Mouse (Mus musculus): Measurements from ENCODE around the gene Pfdn6. TPM values are rescaled to one million over a fixed set of nuclear protein-coding genes. Genes with fewer than 3 reads are reported as not detected.
"Not testable (repeated sequence)": the region's sequence is repeated elsewhere in the genome, so short reads cannot be mapped to it uniquely, and the experiment has no call there.

Pfdn6 gene
- 63.5 and 71.6 TPM in 2 replicates for total RNA-seq (2017)

- peak; percentile 81 for ATAC-seq (ENCODE audit: extremely low read depth, insufficient number of reproducible peaks, low FRiP score, poor library complexity, severe bottlenecking)
Observed at GRCm38 (mm10) chr17:33940206-33940805, at the start of gene Pfdn6, which contains the start of gene Wdr46. Gene Pfdn6, minus strand, starts transcription at chr17:33940343. Gene Wdr46, plus strand, starts transcription at chr17:33940660.

GRCm38 (mm10) chr17:33982136-33982535 is 42.0 kb upstream of the Pfdn6 start:
- not testable (repeated sequence) for ATAC-seq (ENCODE audit: extremely low read depth, insufficient number of reproducible peaks, low FRiP score, poor library complexity, severe bottlenecking)

DNA sequence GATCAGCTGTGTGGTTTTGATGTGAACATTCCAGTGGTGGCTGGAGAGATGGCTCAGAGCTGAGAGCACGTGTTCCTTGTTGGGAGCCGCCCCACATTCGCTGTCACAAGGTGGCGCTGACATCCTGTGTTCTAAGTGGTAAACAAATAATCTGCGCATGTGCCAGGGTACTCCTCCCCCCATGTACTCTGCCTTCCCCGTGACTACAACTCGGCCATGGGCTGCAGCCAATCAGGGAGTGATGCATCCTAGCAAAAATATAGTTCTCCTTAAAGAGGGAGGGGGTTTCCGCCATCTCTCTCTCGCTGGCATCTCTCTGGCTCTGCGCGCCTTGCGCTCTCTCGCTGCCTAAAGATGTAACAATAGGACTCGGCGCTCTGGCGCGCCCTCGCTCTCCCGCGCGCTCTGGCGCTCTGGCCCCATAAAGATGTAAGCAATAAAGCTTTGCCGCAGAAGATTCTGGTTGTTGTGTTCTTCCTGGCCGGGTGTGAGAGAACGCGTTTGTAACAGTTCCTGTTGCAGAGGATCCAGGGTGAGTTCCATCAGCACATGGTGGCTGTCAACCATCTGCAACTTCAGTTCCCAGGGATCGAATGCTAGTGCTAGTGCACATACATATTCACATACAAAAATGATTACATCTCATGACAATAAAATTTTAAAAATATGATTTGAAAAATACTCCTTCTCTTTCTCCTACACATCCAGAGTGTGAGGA is 41.2 kb upstream of the Pfdn6 start:
- ATAC-seq (ENCODE audit: extremely low read depth, insufficient number of reproducible peaks, low FRiP score, poor library complexity, severe bottlenecking) = peak; percentile 62

- no peak for ATAC-seq (ENCODE audit: extremely low read depth, insufficient number of reproducible peaks, low FRiP score, poor library complexity, severe bottlenecking)
Observed at GRCm38 (mm10) chr17:33980181-33981035, 40.3 kb upstream of the Pfdn6 start.

DNA sequence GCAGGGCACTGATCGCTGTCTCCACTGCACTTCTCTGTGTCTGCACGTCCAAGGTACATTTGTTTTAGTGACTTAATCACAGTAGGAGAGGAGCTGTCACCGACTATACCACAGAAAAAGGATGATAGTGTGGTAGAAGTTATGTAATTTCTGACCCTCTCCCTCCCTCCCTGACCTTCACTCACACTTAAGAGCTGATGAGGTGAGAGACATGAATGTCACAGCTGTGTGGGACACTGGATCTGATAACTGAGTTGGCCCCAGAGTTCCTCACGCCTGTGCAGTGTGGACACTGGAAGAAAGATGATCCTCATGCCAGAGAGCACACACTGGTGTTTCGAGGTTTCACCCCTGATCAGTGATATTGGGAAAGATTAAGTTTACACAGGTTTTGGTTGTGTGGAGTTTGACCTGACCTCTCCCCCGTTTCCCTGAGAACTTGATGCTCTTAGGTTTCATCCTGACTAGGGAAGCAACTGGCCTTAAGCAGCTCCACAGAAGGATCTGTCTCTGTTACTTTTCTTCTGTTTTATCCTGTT is 39.4 kb upstream of the Pfdn6 start:
- ATAC-seq (ENCODE audit: extremely low read depth, insufficient number of reproducible peaks, low FRiP score, poor library complexity, severe bottlenecking) = no peak

DNA sequence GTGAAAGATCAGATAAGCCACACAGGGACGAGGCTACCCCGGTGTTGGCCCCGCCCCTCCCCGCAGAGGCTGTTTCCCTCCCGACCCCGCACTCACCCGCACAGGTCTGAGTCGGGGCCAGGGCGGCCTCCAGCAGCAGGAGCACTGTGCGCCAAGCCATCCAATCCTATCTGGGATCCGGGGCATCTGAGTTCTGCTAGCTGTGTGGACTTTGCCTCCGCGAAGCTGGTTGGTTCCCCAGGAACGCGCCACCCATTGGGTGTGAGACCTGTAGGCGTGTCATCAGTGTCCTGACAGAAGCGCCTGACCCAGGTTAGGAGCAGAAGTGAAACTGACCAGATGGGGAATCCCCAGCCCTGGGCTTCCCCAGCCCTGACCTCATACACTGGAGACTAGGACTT is 38.5 kb upstream of the Pfdn6 start:
- peak; percentile 94 for ATAC-seq (ENCODE audit: extremely low read depth, insufficient number of reproducible peaks, low FRiP score, poor library complexity, severe bottlenecking)

DNA sequence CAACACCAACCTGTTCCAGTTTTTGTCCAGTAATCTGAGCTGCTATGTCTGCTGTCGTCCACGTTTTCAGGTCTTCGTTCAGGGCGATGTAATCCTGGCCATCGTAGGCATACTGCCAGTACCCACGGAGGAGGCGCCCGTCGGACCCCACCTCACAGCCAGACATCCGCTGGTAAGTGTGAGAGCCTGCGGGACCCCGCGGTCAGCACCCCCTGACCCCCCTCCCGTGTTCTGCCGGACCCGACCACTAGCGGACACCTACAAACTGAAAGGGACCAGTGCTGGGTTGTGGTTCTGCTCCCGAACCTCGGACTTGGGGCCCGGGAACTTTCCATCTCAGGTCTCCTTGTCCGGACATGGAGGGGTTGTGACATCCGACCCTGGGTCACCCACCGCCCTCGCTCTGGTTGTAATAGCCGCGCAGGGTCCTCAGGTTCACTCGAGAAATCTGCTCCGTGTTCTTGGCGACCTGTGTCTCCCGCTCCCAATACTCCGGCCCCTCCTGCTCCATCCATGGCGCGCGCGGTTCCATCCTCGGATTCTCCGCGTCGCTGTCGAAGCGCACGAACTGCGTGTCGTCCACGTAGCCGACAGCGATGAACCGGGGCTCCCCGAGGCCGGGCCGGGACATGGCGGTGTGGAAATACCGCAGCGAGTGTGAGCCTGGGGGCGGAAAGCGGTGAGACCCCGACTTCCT is 37.9 kb upstream of the Pfdn6 start:
- ATAC-seq (ENCODE audit: extremely low read depth, insufficient number of reproducible peaks, low FRiP score, poor library complexity, severe bottlenecking) = no peak

- ATAC-seq (ENCODE audit: extremely low read depth, insufficient number of reproducible peaks, low FRiP score, poor library complexity, severe bottlenecking) = no peak
Observed at GRCm38 (mm10) chr17:33973572-33973971, 33.4 kb upstream of the Pfdn6 start.

- no peak for ATAC-seq (ENCODE audit: extremely low read depth, insufficient number of reproducible peaks, low FRiP score, poor library complexity, severe bottlenecking)
Observed at GRCm38 (mm10) chr17:33972691-33973090, 32.5 kb upstream of the Pfdn6 start.

DNA sequence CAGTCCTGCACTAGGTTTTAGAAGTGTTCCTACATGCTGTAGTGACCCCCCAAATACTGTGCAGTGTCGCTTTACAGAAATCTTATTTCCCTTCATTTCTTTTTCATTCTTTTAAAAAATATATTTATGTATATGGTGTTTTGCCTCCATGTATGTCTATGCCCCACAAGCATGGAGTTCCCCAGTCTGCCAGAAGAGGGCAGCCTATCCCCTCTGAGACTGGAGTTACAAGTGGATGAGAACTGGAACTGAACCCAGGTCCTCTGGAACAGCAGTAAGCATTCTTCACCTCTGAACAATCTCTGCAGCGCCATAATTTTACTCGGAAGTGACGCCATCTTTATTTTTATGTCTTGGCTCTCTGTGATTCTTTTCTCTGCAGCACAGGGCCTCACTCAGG is 29.3 kb upstream of the Pfdn6 start:
- ATAC-seq (ENCODE audit: extremely low read depth, insufficient number of reproducible peaks, low FRiP score, poor library complexity, severe bottlenecking) = no peak

DNA sequence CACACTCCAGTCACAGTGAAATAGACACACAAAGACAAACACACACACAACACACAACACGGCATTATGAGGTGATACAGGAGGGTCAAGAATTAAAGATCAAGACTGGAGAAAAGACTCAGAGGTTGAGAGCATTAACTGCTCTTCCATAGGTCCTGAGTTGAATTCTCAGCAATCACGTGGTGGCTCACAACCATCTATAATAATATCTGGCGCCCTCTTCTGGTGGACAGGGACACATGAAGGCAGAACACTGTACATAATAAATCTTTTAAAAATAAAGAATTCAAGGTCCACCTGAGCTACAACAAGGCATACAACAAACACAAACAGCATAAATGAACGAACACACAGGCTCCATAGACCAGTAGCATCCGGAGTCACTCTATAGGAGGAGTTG is 28.8 kb upstream of the Pfdn6 start:
- ATAC-seq (ENCODE audit: extremely low read depth, insufficient number of reproducible peaks, low FRiP score, poor library complexity, severe bottlenecking) = peak; percentile 26; the same call in 1 of the 2 replicates

DNA sequence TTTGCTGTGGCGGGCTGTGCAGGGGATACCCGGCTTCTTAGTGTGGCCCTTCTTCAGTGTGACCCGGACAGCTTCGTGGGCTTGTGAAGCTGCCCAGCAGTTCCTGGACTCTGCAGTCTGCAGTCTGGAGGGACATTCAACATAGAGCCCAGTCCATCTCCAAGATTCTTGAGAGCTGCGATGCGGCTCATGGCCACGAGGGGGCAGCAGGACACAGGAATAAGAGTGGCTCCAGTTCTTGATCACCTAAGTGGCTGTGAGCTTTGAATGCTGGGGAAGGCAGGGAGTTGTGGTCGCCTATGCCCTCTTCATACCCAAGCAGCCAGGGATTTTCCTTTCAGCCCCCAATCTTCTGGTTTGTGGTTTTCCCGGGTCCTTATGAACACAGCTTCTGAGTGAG is 28.3 kb upstream of the Pfdn6 start:
- ATAC-seq (ENCODE audit: extremely low read depth, insufficient number of reproducible peaks, low FRiP score, poor library complexity, severe bottlenecking) = peak; percentile 88

DNA sequence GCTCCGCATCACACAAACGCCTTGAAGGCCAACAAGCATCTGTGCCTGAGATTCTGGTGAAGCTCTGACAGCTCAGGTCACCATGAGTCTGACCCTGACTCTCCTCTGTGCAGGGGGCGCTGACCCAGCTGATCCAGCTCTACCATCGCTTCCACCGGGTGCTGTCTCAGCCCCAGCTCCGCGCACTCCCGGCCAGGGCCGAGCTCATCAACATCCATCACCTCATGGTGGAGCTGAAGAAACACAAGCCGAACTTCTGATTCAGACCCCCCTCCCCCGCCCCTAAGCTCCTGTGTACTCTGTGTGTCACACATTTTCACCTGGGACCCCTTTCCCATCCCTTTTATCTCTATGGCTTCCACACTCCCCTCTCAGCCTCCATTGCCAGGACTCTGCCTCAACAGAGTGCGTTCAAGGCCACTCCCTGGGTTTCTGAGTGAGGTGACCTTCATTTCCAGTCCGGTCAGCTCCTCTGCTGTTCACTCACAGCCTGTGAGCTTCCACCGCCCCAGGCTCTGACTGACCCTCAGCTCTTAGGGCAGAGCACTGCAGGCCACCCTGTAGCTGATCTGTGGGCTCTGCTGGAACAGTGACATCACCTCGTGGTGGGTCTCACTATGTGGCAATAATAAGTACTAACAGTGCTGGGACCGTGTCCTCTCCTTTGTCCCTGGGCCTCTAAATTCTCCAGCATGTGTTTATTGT is 25.9 kb upstream of the Pfdn6 start:
- no peak for ATAC-seq (ENCODE audit: extremely low read depth, insufficient number of reproducible peaks, low FRiP score, poor library complexity, severe bottlenecking)

GRCm38 (mm10) chr17:33965082-33965845 is 25.1 kb upstream of the Pfdn6 start:
- ATAC-seq (ENCODE audit: extremely low read depth, insufficient number of reproducible peaks, low FRiP score, poor library complexity, severe bottlenecking) = no peak

DNA sequence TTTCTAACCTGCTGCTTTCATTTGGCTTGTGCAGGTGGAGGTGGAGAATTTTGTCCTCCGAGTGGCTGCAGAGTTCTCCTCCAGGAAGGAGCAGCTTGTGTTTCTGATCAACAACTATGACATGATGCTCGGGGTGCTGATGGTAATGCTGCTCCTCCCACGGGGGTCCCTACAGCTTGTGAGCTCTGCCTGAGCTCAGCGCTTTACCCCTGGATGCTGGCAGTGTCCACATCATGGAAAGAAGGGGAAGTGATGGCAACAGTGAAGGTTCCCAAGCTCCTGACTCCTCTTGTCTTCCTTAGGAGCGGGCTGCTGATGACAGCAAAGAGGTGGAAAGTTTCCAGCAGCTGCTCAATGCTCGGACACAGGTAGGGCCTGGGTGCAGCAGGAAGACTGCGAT is 22.7 kb upstream of the Pfdn6 start:
- no peak for ATAC-seq (ENCODE audit: extremely low read depth, insufficient number of reproducible peaks, low FRiP score, poor library complexity, severe bottlenecking)

- no peak for ATAC-seq (ENCODE audit: extremely low read depth, insufficient number of reproducible peaks, low FRiP score, poor library complexity, severe bottlenecking)
Observed at GRCm38 (mm10) chr17:33959948-33960347, 19.8 kb upstream of the Pfdn6 start.

- ATAC-seq (ENCODE audit: extremely low read depth, insufficient number of reproducible peaks, low FRiP score, poor library complexity, severe bottlenecking) = no peak
Observed at GRCm38 (mm10) chr17:33959135-33959534, 19.0 kb upstream of the Pfdn6 start.

- no peak for ATAC-seq (ENCODE audit: extremely low read depth, insufficient number of reproducible peaks, low FRiP score, poor library complexity, severe bottlenecking)
Observed at GRCm38 (mm10) chr17:33958451-33958850, 18.3 kb upstream of the Pfdn6 start.
